Mouse (Mus musculus): ENCODE results near the gene Gm32717. TPM values are rescaled to one million over a fixed set of nuclear protein-coding genes. Genes with fewer than 3 reads are reported as not detected.
A peak's percentile ranks its signal among the peaks of the same experiment; 100 is the strongest.
"Not testable (repeated sequence)": the region's sequence is repeated elsewhere in the genome, so short reads cannot be mapped to it uniquely, and the experiment has no call there.

Gene Gm32717
- polyA plus RNA-seq (2016; fragmentation: Nextera tagmentation; extraction: Ambion mirVana), result 0.09 and 0.10 TPM in 2 replicates

- not testable (repeated sequence) for H3K4me3 ChIP-seq (replicated peaks); H3K36me3 ChIP-seq (replicated peaks); ATAC-seq (ENCODE audit: low FRiP score); H3K9me3 ChIP-seq; H3K4me1 ChIP-seq; H3K9ac ChIP-seq; H3K27ac ChIP-seq; H3K4me2 ChIP-seq; H3K27me3 ChIP-seq
- WGBS, result no CpG with 5 or more reads among the region's 13 CpGs
These were observed at the start of gene Gm32717 for GRCm38 (mm10) chr10:118240680-118241079. Gene Gm32717 (minus strand): TSS chr10:118240780.

- H3K36me3 ChIP-seq (replicated peaks); ATAC-seq (ENCODE audit: low FRiP score); H3K4me3 ChIP-seq (replicated peaks); H3K4me2 ChIP-seq; H3K9ac ChIP-seq; H3K27me3 ChIP-seq; H3K27ac ChIP-seq; H3K4me1 ChIP-seq; H3K9me3 ChIP-seq: not testable (repeated sequence)
- WGBS, result 73% methylated on average over 3 of the region's 5 CpGs
These were observed 42.4 kb upstream of the Gm32717 start for GRCm38 (mm10) chr10:118283016-118283415.

- H3K4me2 ChIP-seq; H3K4me1 ChIP-seq; H3K9ac ChIP-seq; H3K27me3 ChIP-seq; H3K4me3 ChIP-seq (replicated peaks); ATAC-seq (ENCODE audit: low FRiP score); H3K9me3 ChIP-seq; H3K36me3 ChIP-seq (replicated peaks); H3K27ac ChIP-seq: not testable (repeated sequence)
- WGBS, result 81% methylated on average over 7 of the region's 7 CpGs
These were observed 42.0 kb upstream of the Gm32717 start for GRCm38 (mm10) chr10:118282565-118282964.

GRCm38 (mm10) chr10:118278069-118278468 is 37.5 kb upstream of the Gm32717 start:
- H3K9ac ChIP-seq; ATAC-seq (ENCODE audit: low FRiP score); H3K36me3 ChIP-seq (replicated peaks); H3K4me3 ChIP-seq (replicated peaks); H3K9me3 ChIP-seq; H3K27me3 ChIP-seq; H3K4me2 ChIP-seq; H3K27ac ChIP-seq; H3K4me1 ChIP-seq: not testable (repeated sequence)
- no CpG with 5 or more reads among the region's 4 CpGs for WGBS

GRCm38 (mm10) chr10:118271416-118271815 is 30.8 kb upstream of the Gm32717 start:
- not testable (repeated sequence) for H3K27ac ChIP-seq; H3K9me3 ChIP-seq; H3K4me1 ChIP-seq; H3K4me2 ChIP-seq; H3K9ac ChIP-seq; H3K36me3 ChIP-seq (replicated peaks); ATAC-seq (ENCODE audit: low FRiP score); H3K27me3 ChIP-seq; H3K4me3 ChIP-seq (replicated peaks)
- WGBS, result 100% methylated on average over 1 of the region's 2 CpGs

- H3K4me3 ChIP-seq (replicated peaks); H3K27ac ChIP-seq; H3K4me2 ChIP-seq; H3K27me3 ChIP-seq; H3K9me3 ChIP-seq; ATAC-seq (ENCODE audit: low FRiP score); H3K4me1 ChIP-seq; H3K36me3 ChIP-seq (replicated peaks); H3K9ac ChIP-seq: not testable (repeated sequence)
- WGBS, result 86% methylated on average over 2 of the region's 8 CpGs
These were observed 28.2 kb upstream of the Gm32717 start for GRCm38 (mm10) chr10:118268812-118269211.

- not testable (repeated sequence) for H3K4me3 ChIP-seq (replicated peaks); H3K9me3 ChIP-seq; H3K27ac ChIP-seq; H3K9ac ChIP-seq; H3K36me3 ChIP-seq (replicated peaks); ATAC-seq (ENCODE audit: low FRiP score); H3K27me3 ChIP-seq; H3K4me1 ChIP-seq; H3K4me2 ChIP-seq
- WGBS, result no CpG with 5 or more reads among the region's 13 CpGs
These were observed 17.8 kb upstream of the Gm32717 start, which contains the start of gene Gm32802 for GRCm38 (mm10) chr10:118258388-118258787. Gene Gm32802 (plus strand): TSS chr10:118258688.

- H3K4me2 ChIP-seq, result no peak overlapping the region
These were observed 10.3 kb upstream of the Gm32717 start for GRCm38 (mm10) chr10:118250852-118251295.

GRCm38 (mm10) chr10:118249006-118249595 is 8.5 kb upstream of the Gm32717 start:
- WGBS, result 87% methylated on average over 11 of the region's 11 CpGs
- H3K36me3 ChIP-seq (replicated peaks); H3K4me1 ChIP-seq; H3K9me3 ChIP-seq; H3K9ac ChIP-seq; H3K27ac ChIP-seq; H3K4me3 ChIP-seq (replicated peaks); H3K4me2 ChIP-seq; H3K27me3 ChIP-seq; ATAC-seq (ENCODE audit: low FRiP score): not testable (repeated sequence)

More at GRCm38 (mm10) chr10:118250852-118251295, 10.3 kb upstream of the Gm32717 start:
- no peak overlapping the region for H3K9ac ChIP-seq
- no peaks in the 10 kb centered on the region for H3K27me3 ChIP-seq
- peak; percentile 76 for ATAC-seq (ENCODE audit: low FRiP score)
- H3K9me3 ChIP-seq, result no peaks in the 10 kb centered on the region
- H3K4me3 ChIP-seq (replicated peaks), result no peak overlapping the region
- H3K27ac ChIP-seq, result no peak overlapping the region
- H3K36me3 ChIP-seq (replicated peaks), result no peaks in the 10 kb centered on the region
- 33% methylated on average over 10 of the region's 10 CpGs for WGBS
- H3K4me1 ChIP-seq, result no peaks in the 10 kb centered on the region

- H3K9ac ChIP-seq; H3K36me3 ChIP-seq (replicated peaks); H3K9me3 ChIP-seq; H3K4me1 ChIP-seq; H3K4me3 ChIP-seq (replicated peaks); H3K27me3 ChIP-seq; H3K27ac ChIP-seq; ATAC-seq (ENCODE audit: low FRiP score); H3K4me2 ChIP-seq: not testable (repeated sequence)
- no CpG with 5 or more reads among the region's 5 CpGs for WGBS
These were observed 8.0 kb downstream of the Gm32717 start for GRCm38 (mm10) chr10:118232607-118233006.

- not testable (repeated sequence) for H3K9ac ChIP-seq; H3K4me2 ChIP-seq; ATAC-seq (ENCODE audit: low FRiP score); H3K36me3 ChIP-seq (replicated peaks); H3K4me3 ChIP-seq (replicated peaks); H3K9me3 ChIP-seq; H3K4me1 ChIP-seq; H3K27me3 ChIP-seq; H3K27ac ChIP-seq
- WGBS, result 100% methylated on average over 1 of the region's 2 CpGs
These were observed 13.0 kb downstream of the Gm32717 start for GRCm38 (mm10) chr10:118227629-118228028.

- not testable (repeated sequence) for H3K9me3 ChIP-seq; H3K9ac ChIP-seq; H3K4me3 ChIP-seq (replicated peaks); ATAC-seq (ENCODE audit: low FRiP score); H3K4me2 ChIP-seq; H3K27ac ChIP-seq; H3K27me3 ChIP-seq; H3K36me3 ChIP-seq (replicated peaks); H3K4me1 ChIP-seq
- 97% methylated on average over 2 of the region's 4 CpGs for WGBS
These were observed 24.7 kb downstream of the Gm32717 start for GRCm38 (mm10) chr10:118215719-118216393.

- H3K4me2 ChIP-seq, result no peak within 1 kb of the TSS
- H3K4me1 ChIP-seq, result no peaks in the 10 kb centered on the region
- no peak for ATAC-seq (ENCODE audit: low FRiP score)
- no peaks in the 10 kb centered on the region for H3K36me3 ChIP-seq (replicated peaks)
- H3K9me3 ChIP-seq, result no peaks in the 10 kb centered on the region
- H3K9ac ChIP-seq, result no peak within 1 kb of the TSS
- no peaks in the 10 kb centered on the region for H3K27me3 ChIP-seq
- H3K27ac ChIP-seq, result no peak within 1 kb of the TSS
- 93% methylated on average over 4 of the region's 4 CpGs for WGBS
- no peak within 1 kb of the TSS for H3K4me3 ChIP-seq (replicated peaks)
These were observed 35.9 kb downstream of the Gm32717 start, which contains the start of gene Il22 for GRCm38 (mm10) chr10:118204642-118205041. Gene Il22 (plus strand): TSS chr10:118204942.

Measured in forebrain, embryonic 12.5 days (tissue).